In genomic region chr15:31106907-31107306, GRCm38 (mm10) we compare ENCODE assay signal across 16 mouse cellular contexts.
DNase-seq lines count a peak whose midpoint lies in the region; ATAC-seq and TF ChIP-seq lines count a peak whose summit lies in the region.
"Had no signal": no experiment of that assay in that cellular context is flagged by ENCODE, and none has a peak within 500 bp of the region (broad histone marks: within the 10 kb centered on the region; RNA-seq: fewer than 3 reads in every experiment).

No protein-coding gene starts in this region.

- H3K4me2 ChIP-seq in hindbrain, embryonic 16.5 days (ENCODE audit: low read length), result no peak overlapping the region
- no peak overlapping the region for H3K4me2 ChIP-seq in hindbrain, embryonic 12.5 days (replicated peaks)
- H3K4me2 ChIP-seq: embryonic facial prominence, embryonic 12.5 days had no signal

- H3K4me3 ChIP-seq in hindbrain, embryonic 16.5 days (ENCODE audit: low read length), result no peak overlapping the region
- H3K4me3 ChIP-seq in hindbrain, embryonic 12.5 days, result no peak overlapping the region
- H3K4me3 ChIP-seq: embryonic facial prominence, embryonic 10.5 days; embryonic facial prominence, embryonic 12.5 days had no signal

- TF ChIP-seq POLR2A in brain, embryonic 14.5 days (IDR thresholded peaks at IDR 0.05; ENCODE audit: borderline replicate concordance, extremely low read depth, insufficient read depth, insufficient read length, poor library complexity, severe bottlenecking), result no peak

- no peaks in the 10 kb centered on the region for H3K27me3 ChIP-seq in hindbrain, embryonic 16.5 days (replicated peaks; ENCODE audit: control insufficient read depth, insufficient read depth, low read length)
- no peaks in the 10 kb centered on the region for H3K27me3 ChIP-seq in hindbrain, embryonic 12.5 days
- H3K27me3 ChIP-seq: embryonic facial prominence, embryonic 12.5 days had no signal

- no peaks in the 10 kb centered on the region for H3K36me3 ChIP-seq in hindbrain, embryonic 16.5 days (ENCODE audit: control insufficient read depth, insufficient read depth, low read length)
- H3K36me3 ChIP-seq in hindbrain, embryonic 12.5 days, result no peaks in the 10 kb centered on the region
- H3K36me3 ChIP-seq: embryonic facial prominence, embryonic 10.5 days; embryonic facial prominence, embryonic 12.5 days had no signal

- TF ChIP-seq CTCF in brain, embryonic 14.5 days (IDR thresholded peaks at IDR 0.05; ENCODE audit: borderline replicate concordance, extremely low read depth, insufficient read depth, insufficient read length), result no peak

- intact Hi-C loops in left cerebral cortex, postnatal 4 days (cut with DNase I), result no loop called here

- H3K4me1 ChIP-seq in hindbrain, embryonic 16.5 days (ENCODE audit: control insufficient read depth, insufficient read depth, low read depth, low read length), result no peaks in the 10 kb centered on the region
- H3K4me1 ChIP-seq in hindbrain, embryonic 12.5 days, result no peaks in the 10 kb centered on the region
- H3K4me1 ChIP-seq: embryonic facial prominence, embryonic 10.5 days; embryonic facial prominence, embryonic 12.5 days had no signal

- 61% methylated on average over 9 of the region's 9 CpGs for WGBS in hindbrain, embryonic 16.5 days
- WGBS in hindbrain, embryonic 12.5 days, result 80% methylated on average over 9 of the region's 9 CpGs

- H3K9me3 ChIP-seq in hindbrain, embryonic 16.5 days (ENCODE audit: control insufficient read depth, low read length), result no peaks in the 10 kb centered on the region
- no peaks in the 10 kb centered on the region for H3K9me3 ChIP-seq in hindbrain, embryonic 12.5 days (replicated peaks)
- H3K9me3 ChIP-seq: embryonic facial prominence, embryonic 10.5 days; embryonic facial prominence, embryonic 12.5 days had no signal

- no peak overlapping the region for H3K9ac ChIP-seq in hindbrain, embryonic 16.5 days (ENCODE audit: low read depth, low read length)
- H3K9ac ChIP-seq in hindbrain, embryonic 12.5 days, result no peak overlapping the region
- H3K9ac ChIP-seq: embryonic facial prominence, embryonic 12.5 days had no signal

- peak; percentile 69 for ATAC-seq in hindbrain, embryonic 16.5 days
- no peak for ATAC-seq in hindbrain, embryonic 12.5 days (ENCODE audit: low FRiP score)
- ATAC-seq: forebrain, embryonic 14.5 days; forebrain, embryonic 16.5 days had no signal

- no peak overlapping the region for H3K27ac ChIP-seq in hindbrain, embryonic 16.5 days (ENCODE audit: low read depth, low read length)
- no peak overlapping the region for H3K27ac ChIP-seq in hindbrain, embryonic 12.5 days
- H3K27ac ChIP-seq: embryonic facial prominence, embryonic 10.5 days; embryonic facial prominence, embryonic 12.5 days had no signal

- peak; percentile 30 to 34 for DNase-seq in cerebellum, postnatal 14 days
- no peak for DNase-seq in cerebellum, adult 9-11 months
- DNase-seq in left cerebral cortex, postnatal 4 days, result peak; percentile 48
- DNase-seq in left cerebral cortex, adult 11 months (ENCODE audit: low spot score), result no peak
- peak; percentile 38 for DNase-seq in brain, embryonic 14.5 days (ENCODE audit: low read depth)
- DNase-seq in lung, postnatal 14 days, result no peak
- DNase-seq: adrenal gland, adult 2 months; adrenal gland, postnatal 10 days; adrenal gland, postnatal 25 days; cerebellum, adult 8-10 months had no signal

Comparison
In these comparisons a context has a peak if more than half of its experiments do, and no peak if none do; other contexts are left out.
1. DNase-seq: peak in cerebellum, postnatal 14 days (2 of 2), left cerebral cortex, postnatal 4 days (single experiment) and brain, embryonic 14.5 days (single experiment); none in cerebellum, adult 9-11 months (single experiment), left cerebral cortex, adult 11 months (single experiment) and lung, postnatal 14 days (single experiment).